Mouse (Mus musculus) liver, embryonic 14.5 days (tissue): ENCODE data around the gene Pole. TPM values are rescaled to one million over a fixed set of nuclear protein-coding genes. Genes with fewer than 3 reads are reported as not detected.

Source experiments
- ATAC-seq: fragments of 200-750 bp; cut with Nextera tagmentation; 2 replicates; pipeline ENCODE4 v1.8.0; 2017; ENCODE audit warnings: moderate number of reproducible peaks, mild to moderate bottlenecking, moderate library complexity; ENCODE audit not compliant: insufficient read depth
- DNase-seq, 3 experiments: peaks; one replicate each; pipeline ENCODE4 v3.0.0-alpha.2; 2012 to 2013; ENCODE audit warnings: low read depth in 3 of 3, low spot score in 3 of 3
- H3K27ac ChIP-seq: fragments of 300-500 bp; sonication (generic); 2 replicates; pipeline ENCODE4 v1.5.1; 2014; ENCODE audit warnings: moderate library complexity, mild to moderate bottlenecking, control low read depth, inconsistent platforms
- H3K27me3 ChIP-seq: fragments of 300-500 bp; sonication (generic); 2 replicates; pipeline ENCODE4 v1.6.1; 2014; ENCODE audit warnings: mild to moderate bottlenecking, low read length, moderate library complexity; ENCODE audit not compliant: control insufficient read depth, insufficient read depth
- H3K36me3 ChIP-seq: fragments of 300-500 bp; sonication (generic); replicated peaks from 2 replicates; pipeline ENCODE4 v1.6.1; 2014; ENCODE audit warnings: low read depth; ENCODE audit not compliant: control insufficient read depth, insufficient read depth
- H3K4me1 ChIP-seq, 2 experiments: fragments of 200-500 bp in 1 of 2; fragments of 300-500 bp in 1 of 2; sonication (generic) in 1 of 2; replicated peaks; 2 replicates each; pipeline ENCODE4 v1.6.1; 2012 to 2014; ENCODE audit warnings: antibody characterized with exemption in 1 of 2, inconsistent platforms in 1 of 2, low read length in 1 of 2; ENCODE audit not compliant: control insufficient read depth in 2 of 2, insufficient read depth in 2 of 2
- H3K4me2 ChIP-seq: fragments of 300-500 bp; sonication (generic); 2 replicates; pipeline ENCODE4 v1.6.1; 2014; ENCODE audit warnings: low read depth, mild to moderate bottlenecking, control low read depth, moderate library complexity
- H3K4me3 ChIP-seq, 2 experiments: fragments of 200-500 bp in 1 of 2; fragments of 300-500 bp in 1 of 2; sonication (generic) in 1 of 2; 2 replicates each; pipeline ENCODE4 v1.5.1; 2012 to 2014; ENCODE audit warnings: low read depth in 2 of 2, low read length in 2 of 2, mild to moderate bottlenecking in 2 of 2, control low read depth in 1 of 2, inconsistent platforms in 1 of 2, moderate library complexity in 1 of 2; ENCODE audit not compliant: insufficient read depth in 1 of 2
- H3K9ac ChIP-seq: fragments of 300-500 bp; sonication (generic); replicated peaks from 2 replicates; pipeline ENCODE4 v1.6.1; 2014; ENCODE audit warnings: mild to moderate bottlenecking, control low read depth, moderate library complexity
- H3K9me3 ChIP-seq: fragments of 300-500 bp; sonication (generic); 2 replicates; pipeline ENCODE4 v1.6.1; 2016; ENCODE audit warnings: low read length, mixed read lengths; ENCODE audit not compliant: control insufficient read depth
- CTCF ChIP-seq: IDR thresholded peaks from 2 replicates; pipeline ENCODE4 v1.5.1; 2016; ENCODE audit warnings: antibody characterized with exemption, low read depth, control low read depth
- EP300 ChIP-seq: IDR thresholded peaks from 2 replicates; pipeline ENCODE4 v1.6.1; 2016; ENCODE audit warnings: antibody characterized with exemption, low read depth
- WGBS: fragments of 180-500 bp; shearing (Covaris S2); extraction: QIAGEN DNeasy Blood & Tissue Kit; methylation state at CpG from one replicate; pipeline ENCODE4 v1.1.7; 2014; ENCODE audit not compliant: insufficient replicate concordance; 5-methylcytosine and 5-hydroxymethylcytosine counted together
- polyA plus RNA-seq, 2 experiments: library from polyadenylated mRNA; depleted of rRNA in 1 of 2; stranded (reverse) in 1 of 2; unstranded in 1 of 2; fragments of >200 nt; fragmentation: Nextera tagmentation in 1 of 2; extraction: Ambion mirVana in 1 of 2; gene quantifications; 2 replicates each; pipeline versions ENCODE4 v1.2.1 to v1.2.3; 2012 to 2014

The Pole gene
- polyA plus RNA-seq, 2 experiments, result 16.7 to 18.8 TPM

GRCm38 (mm10) chr5:110270242-110270641 lies 15.9 kb upstream of the Pole start:
- Histone ChIP-seq H3K4me3 (no peak overlapping the region), H3K9me3 (no peaks in the 10 kb centered on the region), H3K27ac (no peak overlapping the region), H3K9ac (no peak overlapping the region), H3K27me3 (no peaks in the 10 kb centered on the region), H3K4me2 (no peak overlapping the region), H3K4me1 (peaks cover 9 to 18% of the 10 kb centered on the region in 2 experiments), H3K36me3 (peaks cover 12% of the 10 kb centered on the region)
- TF ChIP-seq CTCF, result no peak
- no peak for TF ChIP-seq EP300
- DNase-seq (no peak), ATAC-seq (no peak)
- 90% methylated on average over 6 of the region's 6 CpGs for WGBS

GRCm38 (mm10) chr5:110274147-110274546 lies 12.0 kb upstream of the Pole start:
- H3K9ac ChIP-seq, result peak overlapping the region; percentile 37
- no peaks in the 10 kb centered on the region for H3K36me3 ChIP-seq

GRCm38 (mm10) chr5:110274846-110275245 lies 11.3 kb upstream of the Pole start:
- H3K9ac ChIP-seq, result no peak overlapping the region
- H3K27me3 ChIP-seq, result no peaks in the 10 kb centered on the region
- WGBS, result 64% methylated on average over 2 of the region's 2 CpGs
- H3K4me3 ChIP-seq, result no peak overlapping the region
- H3K4me2 ChIP-seq, result no peak overlapping the region
- H3K9me3 ChIP-seq, result no peaks in the 10 kb centered on the region
- no peak for TF ChIP-seq EP300
- TF ChIP-seq CTCF, result no peak
- ATAC-seq (no peak), DNase-seq (no peak)
- peaks cover 6 to 11% of the 10 kb centered on the region in 2 experiments; a peak in 2 of 4 replicates for H3K4me1 ChIP-seq
- H3K36me3 ChIP-seq, result no peaks in the 10 kb centered on the region
- H3K27ac ChIP-seq, result no peak overlapping the region; the same call in 1 of the 2 replicates

More at GRCm38 (mm10) chr5:110274147-110274546, 12.0 kb upstream of the Pole start:
- ATAC-seq, result peak; percentile 43; the same call in 1 of the 2 replicates
- WGBS, result 64% methylated on average over 4 of the region's 4 CpGs
- TF ChIP-seq EP300, result peak; percentile 42; the same call in 1 of the 2 replicates
- TF ChIP-seq CTCF, result no peak
- H3K9me3 ChIP-seq, result no peaks in the 10 kb centered on the region
- peak; percentile 36 to 60 (median 55) for DNase-seq
- no peaks in the 10 kb centered on the region for H3K27me3 ChIP-seq
- H3K4me3 ChIP-seq, result no peak overlapping the region
- H3K4me1 ChIP-seq, result peaks cover 6 to 11% of the 10 kb centered on the region in 2 experiments; a peak in 2 of 4 replicates
- no peak overlapping the region for H3K27ac ChIP-seq
- H3K4me2 ChIP-seq, result no peak overlapping the region

- ATAC-seq, result no peak
- H3K4me2 ChIP-seq, result no peak overlapping the region
- no peaks in the 10 kb centered on the region for H3K27me3 ChIP-seq
- H3K27ac ChIP-seq, result no peak overlapping the region
- peaks cover 6 to 11% of the 10 kb centered on the region in 2 experiments; a peak in 2 of 4 replicates for H3K4me1 ChIP-seq
- DNase-seq, result no peak
- no peaks in the 10 kb centered on the region for H3K9me3 ChIP-seq
- peaks cover 2% of the 10 kb centered on the region for H3K36me3 ChIP-seq
- TF ChIP-seq CTCF (no peak), EP300 (no peak)
- no peak overlapping the region for H3K9ac ChIP-seq
- WGBS, result 62% methylated on average over 2 of the region's 2 CpGs
- H3K4me3 ChIP-seq, result no peak overlapping the region
Measured at GRCm38 (mm10) chr5:110276391-110276790, 9.7 kb upstream of the Pole start.

- WGBS, result 92% methylated on average over 1 of the region's 1 CpGs
- TF ChIP-seq EP300 (no peak), CTCF (no peak)
- no peak for ATAC-seq
- H3K9ac ChIP-seq, result no peak overlapping the region
- DNase-seq, result no peak
- H3K4me2 ChIP-seq, result no peak overlapping the region
- no peaks in the 10 kb centered on the region for H3K9me3 ChIP-seq
- peaks cover 6 to 11% of the 10 kb centered on the region in 2 experiments; a peak in 2 of 4 replicates for H3K4me1 ChIP-seq
- H3K4me3 ChIP-seq, result no peak overlapping the region
- no peak overlapping the region for H3K27ac ChIP-seq
- H3K36me3 ChIP-seq, result peaks cover 2% of the 10 kb centered on the region
- no peaks in the 10 kb centered on the region for H3K27me3 ChIP-seq
Measured at GRCm38 (mm10) chr5:110276910-110277309, 9.2 kb upstream of the Pole start.
